9 mouse cellular contexts compared by ENCODE assay signal in the genomic region with DNA sequence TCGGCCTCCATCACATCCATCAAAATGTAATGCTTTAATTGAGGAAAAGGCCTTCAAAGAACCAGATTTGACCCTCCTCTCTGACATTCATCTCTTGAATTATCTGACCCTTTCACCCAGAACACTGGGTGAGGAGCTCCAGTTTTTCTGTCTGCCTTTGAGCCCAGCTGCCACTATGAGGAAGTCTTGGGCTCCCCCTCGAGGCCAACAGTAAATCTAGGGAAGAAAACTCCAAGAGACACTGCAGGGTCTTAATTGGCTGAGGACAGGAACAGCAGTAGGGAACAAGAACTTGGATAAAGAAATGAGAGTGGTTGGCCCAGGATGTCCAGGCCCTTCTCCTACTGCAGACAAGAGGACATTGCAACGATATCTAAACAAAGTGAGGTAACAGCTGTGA.
DNase-seq lines count a peak whose midpoint lies in the region.
"Had no signal": no experiment of that assay in that cellular context is flagged by ENCODE, and none has a peak within 500 bp of the region (broad histone marks: within the 10 kb centered on the region; RNA-seq: fewer than 3 reads in every experiment).

No protein-coding gene starts in this region.

- H3K36me3 ChIP-seq in heart, embryonic 10.5 days, result no peaks in the 10 kb centered on the region
- H3K36me3 ChIP-seq: midbrain, embryonic 12.5 days had no signal

- DNase-seq in heart, adult 18-20 months, result peak; percentile 27 to 56
- no peak for DNase-seq in heart, embryonic 10.5 days (ENCODE audit: low spot score)
- DNase-seq in ZHBTc4 (ENCODE audit: low read depth, low spot score), result peak; percentile 37
- peak; percentile 83 for DNase-seq in embryo, embryonic 10.5 days (ENCODE audit: low spot score)
- DNase-seq in kidney, adult 9 months, result peak; percentile 22
- peak; percentile 76 for DNase-seq in left cerebral cortex, postnatal 4 days
- DNase-seq in right cerebral cortex, adult 2 months (ENCODE audit: low spot score in 2 of 2), result peak; percentile 74 to 79
- no peak for DNase-seq in thymus, postnatal 14 days

- intact Hi-C loops in left cerebral cortex, postnatal 4 days (cut with DNase I), result loop anchor here (10.0 kb wide), 1 partner anchor 1040 kb away; a partner anchor contains a TSS

- 43% methylated on average over 3 of the region's 3 CpGs for WGBS in heart, embryonic 10.5 days

- no peak overlapping the region for H3K27ac ChIP-seq in heart, embryonic 10.5 days
- H3K27ac ChIP-seq: midbrain, embryonic 12.5 days had no signal

- no peaks in the 10 kb centered on the region for H3K4me1 ChIP-seq in heart, embryonic 10.5 days
- H3K4me1 ChIP-seq: midbrain, embryonic 12.5 days had no signal

- no peak overlapping the region for H3K4me3 ChIP-seq in heart, embryonic 10.5 days
- H3K4me3 ChIP-seq: midbrain, embryonic 12.5 days had no signal

- no peaks in the 10 kb centered on the region for H3K9me3 ChIP-seq in heart, embryonic 10.5 days
- H3K9me3 ChIP-seq: midbrain, embryonic 12.5 days had no signal

- H3K27me3 ChIP-seq in heart, embryonic 10.5 days (ENCODE audit: insufficient read depth, poor library complexity, severe bottlenecking), result no peaks in the 10 kb centered on the region; the same call in 1 of the 2 replicates
- H3K27me3 ChIP-seq: midbrain, embryonic 12.5 days had no signal

Comparison
In these comparisons a context has a peak if more than half of its experiments do, and no peak if none do; other contexts are left out.
1. DNase-seq: peak in heart, adult 18-20 months (2 of 2), ZHBTc4 (single experiment), embryo, embryonic 10.5 days (single experiment), kidney, adult 9 months (single experiment), left cerebral cortex, postnatal 4 days (single experiment) and right cerebral cortex, adult 2 months (2 of 2); none in heart, embryonic 10.5 days (single experiment) and thymus, postnatal 14 days (single experiment).